Mouse (Mus musculus) ovary, adult 10 weeks (tissue): Measurements from ENCODE around the gene Mpp5. TPM values are rescaled to one million over a fixed set of nuclear protein-coding genes. Genes with fewer than 3 reads are reported as not detected.

Experiments
- polyA plus RNA-seq: library from polyadenylated mRNA; stranded (reverse); fragments of 350-450 nt; fragmentation: Illumina TruSeq; extraction: RNeasy Lipid Tissue Mini Kit (QIAGEN cat#74804); gene quantifications from one replicate; pipeline ENCODE4 v1.2.3, GENCODE M21; 2014

Gene Mpp5
- 94.5 TPM for polyA plus RNA-seq

DNA sequence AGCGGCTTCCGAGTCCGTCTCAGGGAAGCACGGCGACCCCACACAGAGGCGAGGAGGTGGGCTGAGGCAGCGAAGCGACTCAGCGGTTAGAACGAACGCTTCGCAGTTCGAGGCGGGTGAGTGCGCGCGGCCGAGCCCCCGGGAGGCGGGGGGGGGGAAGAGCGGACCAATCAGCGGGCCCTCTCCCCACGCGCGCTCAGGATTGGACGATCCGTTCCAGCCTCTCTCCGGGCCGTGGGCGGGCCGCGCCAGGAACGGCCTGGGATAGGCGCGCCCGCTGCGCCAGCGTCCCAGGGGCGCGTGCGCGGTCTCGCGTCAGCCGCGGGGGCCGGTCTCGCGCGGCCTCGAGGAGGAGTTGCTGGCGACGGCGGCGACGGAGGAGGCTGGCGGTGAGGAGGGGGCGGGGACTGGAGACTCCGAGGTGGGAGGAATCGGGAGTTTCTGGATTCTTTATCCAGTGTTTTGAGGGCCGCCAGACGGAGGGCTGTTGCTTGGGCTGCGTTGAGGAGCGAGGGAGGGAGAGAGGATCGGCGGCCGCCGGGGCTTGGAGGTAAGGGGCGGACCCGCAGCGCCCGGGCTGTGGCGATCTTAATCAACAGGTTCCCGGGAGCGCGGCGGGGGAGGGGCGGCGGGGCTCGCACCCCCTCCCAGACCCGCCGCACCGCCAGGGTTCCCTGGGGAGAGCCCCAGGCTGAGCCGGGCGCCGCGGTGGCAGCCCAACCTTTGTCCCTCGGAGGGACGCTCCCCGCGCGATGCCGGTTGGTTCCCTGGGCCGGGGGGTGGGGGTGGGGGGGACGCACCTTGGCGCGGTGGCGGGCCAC lies at the start of gene Mpp5:
TSS of gene Mpp5 (plus strand) at position 351 of the 821 bp plus-strand sequence.

GRCm38 (mm10) chr12:78861496-78862253 lies 113.0 kb downstream of the Mpp5 start, which contains the start of the genes Atp6v1d and Eif2s1:
Gene Atp6v1d, minus strand, starts transcription at chr12:78861638.
Gene Eif2s1, plus strand, starts transcription at chr12:78861819.

Other genes with a start within 250 kb of the Mpp5 start
- 0.29 TPM for gene Fam71d, start 57.4 kb upstream of the Mpp5 start, polyA plus RNA-seq
- gene Atp6v1d, start 112.7 kb downstream of the Mpp5 start, polyA plus RNA-seq = 87.8 TPM
- 178 TPM for gene Eif2s1, start 112.9 kb downstream of the Mpp5 start, polyA plus RNA-seq
- 1.5 TPM for gene Plek2, start 158.1 kb downstream of the Mpp5 start, polyA plus RNA-seq